Mouse (Mus musculus): ENCODE data around the gene Ddx47. TPM values are rescaled to one million over a fixed set of nuclear protein-coding genes. Genes with fewer than 3 reads are reported as not detected.

Ddx47 gene
- polyA plus RNA-seq, 1 experiment: 55.7 TPM

- 4% methylated on average over 3 of the region's 3 CpGs for WGBS
- Histone ChIP-seq H3K4me3 (replicated peaks; ENCODE audit: extremely low read depth, low read depth, low read length) (no peak overlapping the region), H3K4me1 (ENCODE audit: control insufficient read depth, insufficient read depth, low read length) (peaks cover 13% of the 10 kb centered on the region)
- DNase-seq: peak; percentile 46
- TF ChIP-seq CTCF (IDR thresholded peaks at IDR 0.05; ENCODE audit: insufficient read depth, low read length): no peak
- TF ChIP-seq POLR2A (IDR thresholded peaks at IDR 0.05; ENCODE audit: borderline replicate concordance, extremely low read depth, low read depth, low read length): no peak
Measured at GRCm38 (mm10) chr6:135026232-135026631, 14.8 kb downstream of the Ddx47 start.

GRCm38 (mm10) chr6:135026755-135027154 is 15.3 kb downstream of the Ddx47 start:
- no peak for DNase-seq
- 52% methylated on average over 2 of the region's 2 CpGs for WGBS
- TF ChIP-seq POLR2A (IDR thresholded peaks at IDR 0.05; ENCODE audit: borderline replicate concordance, extremely low read depth, low read depth, low read length): no peak
- TF ChIP-seq CTCF (IDR thresholded peaks at IDR 0.05; ENCODE audit: insufficient read depth, low read length): no peak
- no peak overlapping the region for H3K4me3 ChIP-seq (replicated peaks; ENCODE audit: extremely low read depth, low read depth, low read length)
- peaks cover 13% of the 10 kb centered on the region for H3K4me1 ChIP-seq (ENCODE audit: control insufficient read depth, insufficient read depth, low read length)

GRCm38 (mm10) chr6:135029246-135029645 is 17.8 kb downstream of the Ddx47 start:
- no peak for DNase-seq
- WGBS: 47% methylated on average over 4 of the region's 4 CpGs

GRCm38 (mm10) chr6:135038674-135039073 is 27.3 kb downstream of the Ddx47 start:
- H3K4me3 ChIP-seq (replicated peaks; ENCODE audit: extremely low read depth, low read depth, low read length): no peak overlapping the region

More at GRCm38 (mm10) chr6:135029246-135029645, 17.8 kb downstream of the Ddx47 start:
- peaks cover 8% of the 10 kb centered on the region for H3K4me1 ChIP-seq (ENCODE audit: control insufficient read depth, insufficient read depth, low read length)
- H3K4me3 ChIP-seq (replicated peaks; ENCODE audit: extremely low read depth, low read depth, low read length): no peak overlapping the region
- TF ChIP-seq POLR2A (IDR thresholded peaks at IDR 0.05; ENCODE audit: borderline replicate concordance, extremely low read depth, low read depth, low read length) (0 out of 2 replicates have a peak, but pooled peaks have one; percentile 17), CTCF (IDR thresholded peaks at IDR 0.05; ENCODE audit: insufficient read depth, low read length) (no peak)

GRCm38 (mm10) chr6:135040275-135040871 is 29.0 kb downstream of the Ddx47 start:
- no peak for TF ChIP-seq POLR2A (IDR thresholded peaks at IDR 0.05; ENCODE audit: borderline replicate concordance, extremely low read depth, low read depth, low read length)
- no peak for TF ChIP-seq CTCF (IDR thresholded peaks at IDR 0.05; ENCODE audit: insufficient read depth, low read length)

More at GRCm38 (mm10) chr6:135038674-135039073, 27.3 kb downstream of the Ddx47 start:
- no peak for DNase-seq
- peaks cover 3% of the 10 kb centered on the region for H3K4me1 ChIP-seq (ENCODE audit: control insufficient read depth, insufficient read depth, low read length)
- TF ChIP-seq CTCF (IDR thresholded peaks at IDR 0.05; ENCODE audit: insufficient read depth, low read length): no peak
- TF ChIP-seq POLR2A (IDR thresholded peaks at IDR 0.05; ENCODE audit: borderline replicate concordance, extremely low read depth, low read depth, low read length): no peak
- WGBS: 74% methylated on average over 3 of the region's 3 CpGs

GRCm38 (mm10) chr6:135041930-135042329 is 30.5 kb downstream of the Ddx47 start:
- DNase-seq: no peak
- TF ChIP-seq CTCF (IDR thresholded peaks at IDR 0.05; ENCODE audit: insufficient read depth, low read length): no peak
- no peak for TF ChIP-seq POLR2A (IDR thresholded peaks at IDR 0.05; ENCODE audit: borderline replicate concordance, extremely low read depth, low read depth, low read length)
- Histone ChIP-seq H3K4me1 (ENCODE audit: control insufficient read depth, insufficient read depth, low read length) (peaks cover 3% of the 10 kb centered on the region), H3K4me3 (replicated peaks; ENCODE audit: extremely low read depth, low read depth, low read length) (no peak overlapping the region)
- 87% methylated on average over 3 of the region's 3 CpGs for WGBS

More at GRCm38 (mm10) chr6:135040275-135040871, 29.0 kb downstream of the Ddx47 start:
- Histone ChIP-seq H3K4me3 (replicated peaks; ENCODE audit: extremely low read depth, low read depth, low read length) (peak overlapping the region; percentile 8), H3K4me1 (ENCODE audit: control insufficient read depth, insufficient read depth, low read length) (peaks cover 3% of the 10 kb centered on the region)
- WGBS: 5% methylated on average over 21 of the region's 21 CpGs
- peak; percentile 40 for DNase-seq

GRCm38 (mm10) chr6:135047276-135047675 is 35.9 kb downstream of the Ddx47 start:
- DNase-seq: no peak
- Histone ChIP-seq H3K4me1 (ENCODE audit: control insufficient read depth, insufficient read depth, low read length) (peaks cover 4% of the 10 kb centered on the region), H3K4me3 (replicated peaks; ENCODE audit: extremely low read depth, low read depth, low read length) (no peak overlapping the region)
- no peak for TF ChIP-seq POLR2A (IDR thresholded peaks at IDR 0.05; ENCODE audit: borderline replicate concordance, extremely low read depth, low read depth, low read length)
- no peak for TF ChIP-seq CTCF (IDR thresholded peaks at IDR 0.05; ENCODE audit: insufficient read depth, low read length)
- WGBS: 62% methylated on average over 9 of the region's 9 CpGs

- WGBS: 49% methylated on average over 6 of the region's 6 CpGs
- TF ChIP-seq CTCF (IDR thresholded peaks at IDR 0.05; ENCODE audit: insufficient read depth, low read length): no peak
- TF ChIP-seq POLR2A (IDR thresholded peaks at IDR 0.05; ENCODE audit: borderline replicate concordance, extremely low read depth, low read depth, low read length): no peak
- no peak overlapping the region for H3K4me3 ChIP-seq (replicated peaks; ENCODE audit: extremely low read depth, low read depth, low read length)
- H3K4me1 ChIP-seq (ENCODE audit: control insufficient read depth, insufficient read depth, low read length): peaks cover 4% of the 10 kb centered on the region
- no peak for DNase-seq
Measured at GRCm38 (mm10) chr6:135048509-135048908, 37.1 kb downstream of the Ddx47 start.

GRCm38 (mm10) chr6:135048956-135049355 is 37.5 kb downstream of the Ddx47 start:
- Histone ChIP-seq H3K4me1 (ENCODE audit: control insufficient read depth, insufficient read depth, low read length) (peaks cover 4% of the 10 kb centered on the region), H3K4me3 (replicated peaks; ENCODE audit: extremely low read depth, low read depth, low read length) (no peak overlapping the region)
- DNase-seq: peak; percentile 43
- TF ChIP-seq CTCF (IDR thresholded peaks at IDR 0.05; ENCODE audit: insufficient read depth, low read length) (no peak), POLR2A (IDR thresholded peaks at IDR 0.05; ENCODE audit: borderline replicate concordance, extremely low read depth, low read depth, low read length) (no peak)
- 27% methylated on average over 16 of the region's 16 CpGs for WGBS

- no peak for TF ChIP-seq CTCF (IDR thresholded peaks at IDR 0.05; ENCODE audit: insufficient read depth, low read length)
- no peak for TF ChIP-seq POLR2A (IDR thresholded peaks at IDR 0.05; ENCODE audit: borderline replicate concordance, extremely low read depth, low read depth, low read length)
- 84% methylated on average over 3 of the region's 3 CpGs for WGBS
Measured at GRCm38 (mm10) chr6:135053789-135054188, 42.4 kb downstream of the Ddx47 start.

More at GRCm38 (mm10) chr6:135053789-135054188, 42.4 kb downstream of the Ddx47 start:
- Histone ChIP-seq H3K4me1 (ENCODE audit: control insufficient read depth, insufficient read depth, low read length) (peaks cover 1% of the 10 kb centered on the region), H3K4me3 (replicated peaks; ENCODE audit: extremely low read depth, low read depth, low read length) (no peak overlapping the region)
- no peak for DNase-seq
